ENCODE assay signal across 15 mouse cellular contexts in the genomic region with DNA sequence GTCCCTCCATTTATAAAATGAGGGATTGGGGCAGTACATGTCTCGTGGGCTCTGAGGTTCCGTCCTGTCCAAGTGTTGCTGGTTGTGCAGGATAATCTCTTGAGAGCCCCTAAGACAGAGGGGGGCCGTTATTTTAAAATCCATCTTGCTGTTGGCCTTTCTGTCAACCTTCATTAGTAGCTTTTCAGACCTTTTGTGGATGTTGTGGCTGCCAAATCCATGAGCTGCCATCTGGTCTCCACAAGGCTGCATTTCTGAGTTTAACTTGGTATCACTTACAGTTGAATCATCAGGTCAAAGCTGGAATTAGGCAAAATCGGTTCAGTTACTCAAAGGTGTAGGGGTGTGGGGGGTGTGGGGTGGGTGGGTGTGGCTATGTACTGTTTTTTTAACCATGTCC. TPM values are rescaled to one million over a fixed set of nuclear protein-coding genes. Genes with fewer than 3 reads are reported as not detected.
A peak's percentile ranks its signal among the peaks of the same experiment; 100 is the strongest.
DNase-seq lines count a peak whose midpoint lies in the region; ATAC-seq and TF ChIP-seq lines count a peak whose summit lies in the region.
"Had no signal": no experiment of that assay in that cellular context is flagged by ENCODE, and none has a peak within 500 bp of the region (broad histone marks: within the 10 kb centered on the region; RNA-seq: fewer than 3 reads in every experiment).

No protein-coding gene starts in this region.

- DNase-seq in heart, adult 2 months, result no peak
- DNase-seq in brain, embryonic 14.5 days (ENCODE audit: low read depth), result peak; percentile 70
- peak; percentile 82 for DNase-seq in cerebellum, adult 9-10 months
- DNase-seq in retina, postnatal 1 day, result peak; percentile 50
- no peak for DNase-seq in thymus, adult 18-20 months
- DNase-seq: embryo, embryonic 11 days had no signal

- peak overlapping the region; percentile 83 for H3K27ac ChIP-seq in heart, adult 2 months
- H3K27ac ChIP-seq in heart, embryonic 11.5 days (ENCODE audit: low read depth, low read length), result no peak overlapping the region
- H3K27ac ChIP-seq in midbrain, embryonic 16.5 days (ENCODE audit: low read length), result no peak overlapping the region
- H3K27ac ChIP-seq: hindbrain, embryonic 15.5 days; intestine, embryonic 15.5 days; liver, embryonic 14.5 days; lung, embryonic 15.5 days; macrophage had no signal

- intact Hi-C loops in heart, adult 2 months (cut with DNase I), result no loop called here

- 58% methylated on average over 4 of the region's 4 CpGs for WGBS in heart, adult 2 months
- WGBS in heart, embryonic 11.5 days (ENCODE audit: insufficient replicate concordance), result 67% methylated on average over 4 of the region's 4 CpGs
- 64% methylated on average over 4 of the region's 4 CpGs for WGBS in midbrain, embryonic 16.5 days

- H3K9me3 ChIP-seq in heart, embryonic 11.5 days (replicated peaks; ENCODE audit: control insufficient read depth, low read length), result no peaks in the 10 kb centered on the region
- no peaks in the 10 kb centered on the region for H3K9me3 ChIP-seq in midbrain, embryonic 16.5 days (replicated peaks; ENCODE audit: control insufficient read depth, low read length, poor library complexity, severe bottlenecking)
- H3K9me3 ChIP-seq: hindbrain, embryonic 15.5 days; intestine, embryonic 15.5 days; lung, embryonic 15.5 days; midbrain, embryonic 10.5 days had no signal

- TF ChIP-seq POLR2A in heart, adult 2 months (IDR thresholded peaks at IDR 0.05; ENCODE audit: insufficient read depth, low read depth, low read length), result no peak
- TF ChIP-seq POLR2A in brain, embryonic 14.5 days (IDR thresholded peaks at IDR 0.05; ENCODE audit: borderline replicate concordance, extremely low read depth, insufficient read depth, insufficient read length, poor library complexity, severe bottlenecking), result no peak

- H3K4me2 ChIP-seq in heart, embryonic 11.5 days, result no peak overlapping the region
- H3K4me2 ChIP-seq in midbrain, embryonic 16.5 days (ENCODE audit: low read length), result no peak overlapping the region
- H3K4me2 ChIP-seq: heart, embryonic 12.5 days; hindbrain, embryonic 15.5 days; intestine, embryonic 15.5 days; lung, embryonic 15.5 days had no signal

- no peaks in the 10 kb centered on the region for H3K27me3 ChIP-seq in heart, adult 2 months (ENCODE audit: control insufficient read depth, insufficient read depth, low read length)
- no peaks in the 10 kb centered on the region for H3K27me3 ChIP-seq in heart, embryonic 11.5 days (ENCODE audit: control insufficient read depth, insufficient read depth, low read length)
- no peaks in the 10 kb centered on the region for H3K27me3 ChIP-seq in midbrain, embryonic 16.5 days (ENCODE audit: control insufficient read depth, insufficient read depth, low read depth, low read length)
- H3K27me3 ChIP-seq: heart, embryonic 12.5 days; hindbrain, embryonic 15.5 days; intestine, embryonic 15.5 days; lung, embryonic 15.5 days had no signal

- H3K9ac ChIP-seq in heart, adult 2 months (ENCODE audit: low read depth, low read length), result peak overlapping the region; percentile 55
- H3K9ac ChIP-seq in heart, embryonic 11.5 days (ENCODE audit: low read depth, low read length), result no peak overlapping the region
- H3K9ac ChIP-seq in midbrain, embryonic 16.5 days (ENCODE audit: low read depth, low read length), result no peak overlapping the region
- H3K9ac ChIP-seq: hindbrain, embryonic 15.5 days; intestine, embryonic 15.5 days; liver, embryonic 14.5 days; lung, embryonic 15.5 days had no signal

- no peaks in the 10 kb centered on the region; the same call in 1 of the 2 replicates for H3K36me3 ChIP-seq in heart, adult 2 months (ENCODE audit: control insufficient read depth, insufficient read depth, low read length)
- no peaks in the 10 kb centered on the region for H3K36me3 ChIP-seq in heart, embryonic 11.5 days (ENCODE audit: control insufficient read depth, insufficient read depth, low read length)
- H3K36me3 ChIP-seq in midbrain, embryonic 16.5 days (ENCODE audit: control insufficient read depth, insufficient read depth, low read length), result no peaks in the 10 kb centered on the region
- H3K36me3 ChIP-seq: heart, embryonic 12.5 days; hindbrain, embryonic 15.5 days; intestine, embryonic 15.5 days; lung, embryonic 15.5 days; midbrain, embryonic 10.5 days had no signal

- H3K79me2 ChIP-seq in heart, adult 2 months (replicated peaks; ENCODE audit: control insufficient read depth, insufficient read depth, low read length), result no peaks in the 10 kb centered on the region

- ATAC-seq in heart, embryonic 11.5 days (replicated peaks; ENCODE audit: insufficient number of reproducible peaks, low FRiP score, low TSS enrichment), result no peak
- ATAC-seq in midbrain, embryonic 16.5 days, result no peak
- ATAC-seq: intestine, embryonic 15.5 days had no signal

- TF ChIP-seq CTCF in heart, adult 2 months (IDR thresholded peaks at IDR 0.05), result no peak
- no peak for TF ChIP-seq CTCF in brain, embryonic 14.5 days (IDR thresholded peaks at IDR 0.05; ENCODE audit: borderline replicate concordance, extremely low read depth, insufficient read depth, insufficient read length)

- H3K4me1 ChIP-seq in heart, adult 2 months (ENCODE audit: control insufficient read depth, insufficient read depth, low read length), result peaks cover 1% of the 10 kb centered on the region; the same call in 1 of the 2 replicates
- H3K4me1 ChIP-seq in heart, embryonic 11.5 days (ENCODE audit: control insufficient read depth, insufficient read depth, low read length), result peaks cover 3% of the 10 kb centered on the region; the same call in 1 of the 2 replicates
- H3K4me1 ChIP-seq in midbrain, embryonic 16.5 days (ENCODE audit: control insufficient read depth, insufficient read depth, low read length), result peaks cover 6% of the 10 kb centered on the region
- H3K4me1 ChIP-seq: hindbrain, embryonic 15.5 days; intestine, embryonic 15.5 days had no signal

- no peak for TF ChIP-seq EP300 in heart, adult 2 months (IDR thresholded peaks at IDR 0.05; ENCODE audit: insufficient read depth, low read depth, low read length)

- peak overlapping the region; percentile 42 for H3K4me3 ChIP-seq in heart, adult 2 months
- H3K4me3 ChIP-seq in heart, embryonic 11.5 days (ENCODE audit: low read depth, low read length), result no peak overlapping the region
- H3K4me3 ChIP-seq in midbrain, embryonic 16.5 days (ENCODE audit: low read depth, low read length), result no peak overlapping the region
- H3K4me3 ChIP-seq: heart, embryonic 12.5 days; hindbrain, embryonic 15.5 days; intestine, embryonic 15.5 days; lung, embryonic 15.5 days; midbrain, embryonic 10.5 days had no signal

RNA-seq across cellular contexts. Expression of a gene that starts 19.6 kb away (rescaled TPM):
- total RNA-seq in heart, adult 2 months (2021), result 10 to 100 TPM; 38.6 to 46.0 TPM
- 20.0 and 32.3 TPM in 2 replicates for polyA plus RNA-seq in heart, adult 2 months (2012; rRNA removed)
- polyA plus RNA-seq in heart, embryonic 11.5 days (2014; fragmentation: Nextera tagmentation; extraction: Ambion mirVana), result 137 and 146 TPM in 2 replicates
- 55.8 and 63.4 TPM in 2 replicates for polyA plus RNA-seq in brain, embryonic 14.5 days (2012; rRNA removed)
- 70.3 and 73.2 TPM in 2 replicates for polyA plus RNA-seq in midbrain, embryonic 16.5 days (2015; fragmentation: Nextera tagmentation; extraction: Ambion mirVana)

RNA-seq across cellular contexts. Expression of a gene that starts 23.9 kb away (rescaled TPM):
- 100 to 1,000 TPM; 339 to 480 TPM for total RNA-seq in heart, adult 2 months (2021)
- polyA plus RNA-seq in heart, adult 2 months (2012; rRNA removed), result 117 and 163 TPM in 2 replicates
- polyA plus RNA-seq in heart, embryonic 11.5 days (2014; fragmentation: Nextera tagmentation; extraction: Ambion mirVana), result 42.2 and 48.9 TPM in 2 replicates
- 47.5 and 66.9 TPM in 2 replicates for polyA plus RNA-seq in brain, embryonic 14.5 days (2012; rRNA removed)
- 61.1 and 66.3 TPM in 2 replicates for polyA plus RNA-seq in midbrain, embryonic 16.5 days (2015; fragmentation: Nextera tagmentation; extraction: Ambion mirVana)

RNA-seq across cellular contexts. Expression of a gene that starts 33.2 kb away (rescaled TPM):
- 10 to 100 TPM; 34.1 to 34.9 TPM for total RNA-seq in heart, adult 2 months (2021)
- 8.9 and 18.1 TPM in 2 replicates for polyA plus RNA-seq in heart, adult 2 months (2012; rRNA removed)
- polyA plus RNA-seq in heart, embryonic 11.5 days (2014; fragmentation: Nextera tagmentation; extraction: Ambion mirVana), result 55.5 and 67.1 TPM in 2 replicates
- 17.9 and 30.2 TPM in 2 replicates for polyA plus RNA-seq in brain, embryonic 14.5 days (2012; rRNA removed)
- polyA plus RNA-seq in midbrain, embryonic 16.5 days (2015; fragmentation: Nextera tagmentation; extraction: Ambion mirVana), result 117 and 120 TPM in 2 replicates

Comparison
In these comparisons a context has a peak if more than half of its experiments do, and no peak if none do; other contexts are left out.
1. DNase-seq: peak in brain, embryonic 14.5 days (single experiment), cerebellum, adult 9-10 months (single experiment) and retina, postnatal 1 day (single experiment); none in heart, adult 2 months (0 of 2) and thymus, adult 18-20 months (0 of 2).